Mouse (Mus musculus) brain, embryonic 14.5 days (tissue): ENCODE measurements around the gene Lyrm1.

ENCODE experiments used
- CTCF ChIP-seq: fragments of 200-500 bp; IDR thresholded peaks from 2 replicates; pipeline ENCODE4 v1.5.1; 2012; ENCODE audit warnings: inconsistent platforms, mild to moderate bottlenecking, moderate library complexity, borderline replicate concordance; ENCODE audit not compliant: insufficient read depth, insufficient read length; ENCODE audit errors: extremely low read depth
- POLR2A ChIP-seq: fragments of 200-500 bp; IDR thresholded peaks from 2 replicates; pipeline ENCODE4 v1.6.1; 2012; ENCODE audit warnings: mild to moderate bottlenecking, inconsistent platforms, borderline replicate concordance; ENCODE audit not compliant: poor library complexity, insufficient read depth, insufficient read length, severe bottlenecking; ENCODE audit errors: extremely low read depth

- TF ChIP-seq POLR2A (no peak), CTCF (no peak)
Observed at GRCm38 (mm10) chr7:119921054-119921453, 25.4 kb downstream of the Lyrm1 start.
